Mouse (Mus musculus): ENCODE data around the gene Zmynd11. TPM values are rescaled to one million over a fixed set of nuclear protein-coding genes. Genes with fewer than 3 reads are reported as not detected.

Zmynd11 gene
- 9.1 and 12.9 TPM in 2 replicates for polyA plus RNA-seq (2012; rRNA removed; ENCODE audit: low replicate concordance)

DNA sequence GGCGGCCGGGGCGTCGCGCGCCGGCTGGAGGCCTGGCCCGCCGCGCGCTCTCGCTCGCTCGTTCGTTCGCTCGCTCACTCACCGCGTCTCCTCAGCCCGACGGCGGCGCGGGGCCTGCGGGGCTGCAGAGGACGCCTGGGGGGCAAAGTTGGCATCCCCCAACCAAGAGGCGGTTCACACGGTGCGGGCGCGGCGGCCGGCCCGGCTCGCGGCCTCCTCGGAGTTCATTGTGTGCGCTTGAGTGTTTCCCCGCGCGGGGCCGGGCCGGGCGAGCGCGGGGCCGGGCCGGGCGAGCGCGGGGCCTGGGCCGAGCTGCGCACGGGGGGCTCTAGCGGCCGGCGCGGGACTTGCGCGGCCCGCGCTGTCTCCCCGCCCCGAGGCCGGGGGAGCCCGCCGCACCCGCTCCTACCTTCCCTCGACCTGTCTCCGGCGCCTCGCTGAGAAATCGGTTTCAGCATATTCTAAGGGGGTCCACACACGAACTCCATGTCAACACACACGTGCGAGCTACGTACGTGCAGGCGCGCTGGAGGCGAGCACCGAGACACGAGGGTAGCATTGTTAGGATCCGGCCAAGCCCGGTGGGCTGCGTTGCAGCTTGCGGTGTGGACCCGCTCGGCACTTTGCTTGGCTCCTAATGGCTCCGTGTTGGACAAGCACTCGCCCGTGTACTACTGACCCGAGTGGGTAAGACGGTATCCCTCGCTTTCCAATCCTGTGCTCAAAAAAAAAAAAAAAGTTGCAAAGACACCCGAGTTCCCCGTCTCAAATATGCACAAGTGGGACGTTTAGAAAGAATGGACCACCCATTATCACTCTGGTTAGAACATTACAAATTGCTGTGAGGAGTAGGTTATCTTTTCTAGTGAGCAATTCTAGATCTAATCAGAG lies at the start of gene Zmynd11:
Zmynd11 (minus strand) TSS at position 685 of the 891 bp plus-strand sequence.

All from duodenum, adult 2 months (tissue).